Mouse (Mus musculus) left cerebral cortex, postnatal 25 days (tissue): ENCODE measurements around the gene Fanca. TPM values are rescaled to one million over a fixed set of nuclear protein-coding genes. Genes with fewer than 3 reads are reported as not detected.

ENCODE experiments used
- DNase-seq, 2 experiments: peaks; one replicate each; pipeline ENCODE4 v3.0.0; 2022; ENCODE audit warnings: low spot score in 2 of 2, mixed read lengths in 1 of 2
- intact Hi-C: fragments of 180-260 bp; cut with DNase I; formaldehyde crosslinking; loops from one replicate; pipeline ENCODE4 v1.15.1; 2025
- total RNA-seq, 2 experiments: library from RNA; stranded (reverse); gene quantifications; 2 replicates each; pipeline ENCODE4 v1.2.3; 2021

Fanca gene
- 1 to 10 TPM; 3.2 to 3.4 TPM for total RNA-seq

DNA sequence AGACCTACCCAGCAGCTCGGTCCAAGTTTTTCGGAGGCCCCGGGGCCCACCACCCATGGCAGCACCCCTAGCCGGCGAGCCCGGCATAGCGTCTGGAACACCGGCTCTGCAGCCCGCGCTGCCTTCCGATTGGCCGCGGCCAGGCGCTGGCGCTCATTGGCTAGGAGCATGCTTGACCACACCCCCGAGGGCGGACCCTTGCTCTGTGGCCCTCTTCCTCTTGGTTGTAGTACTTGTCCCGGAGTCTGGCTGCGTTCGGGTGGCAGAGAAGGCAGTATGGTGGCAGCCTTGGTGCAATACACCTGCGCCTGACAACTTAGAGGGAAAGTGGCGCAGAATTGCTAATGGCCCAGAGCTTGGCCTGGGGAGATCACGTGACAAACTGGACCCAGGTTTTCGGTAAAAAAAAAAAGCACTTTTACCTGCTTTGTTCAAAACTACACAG lies at the start of gene Fanca:
Gene Fanca (minus strand): TSS at position 110 of the 445 bp plus-strand sequence.
- DNase-seq = peak; percentile 90 to 94
- intact Hi-C loops = loop anchor here (2.0 kb wide), 1 partner anchor 42 kb away; no protein-coding TSS in a partner anchor

DNA sequence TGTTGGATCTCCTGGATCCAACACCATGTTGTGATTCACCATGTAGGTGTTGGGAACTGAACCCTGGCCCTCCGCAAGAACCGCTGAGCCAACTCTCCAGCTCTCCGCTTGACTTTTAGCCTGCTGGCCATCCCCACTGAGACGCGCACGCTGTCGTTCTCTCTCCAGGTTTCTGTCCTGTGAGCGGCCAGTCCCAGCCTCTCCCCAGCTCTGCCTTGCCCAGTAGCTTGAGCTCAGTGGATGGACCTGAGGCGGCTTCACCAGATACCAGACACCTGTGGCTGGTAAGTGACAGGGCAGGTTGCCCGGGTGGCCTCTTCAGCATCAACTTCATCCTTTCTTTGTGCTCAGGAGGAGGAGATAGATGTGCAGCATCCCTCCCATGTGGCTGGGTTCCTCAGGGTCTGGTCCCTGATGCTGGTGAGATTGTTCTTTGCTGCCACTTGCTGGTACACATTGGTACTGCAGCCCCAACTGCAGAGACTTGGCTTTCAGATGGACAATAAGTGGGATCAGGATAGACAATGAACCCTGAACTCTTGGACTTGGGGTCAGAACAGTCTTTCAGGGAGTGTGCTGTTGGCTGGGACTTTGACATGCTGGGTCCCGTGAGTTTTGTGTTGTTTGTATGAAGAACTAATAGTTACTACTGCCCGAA lies 42.8 kb upstream of the Fanca start:
- intact Hi-C loops = loop anchor here (2.0 kb wide), 1 partner anchor 42 kb away; the partner anchor contains the start of gene Fanca
- peak; percentile 85 to 87 for DNase-seq

DNA sequence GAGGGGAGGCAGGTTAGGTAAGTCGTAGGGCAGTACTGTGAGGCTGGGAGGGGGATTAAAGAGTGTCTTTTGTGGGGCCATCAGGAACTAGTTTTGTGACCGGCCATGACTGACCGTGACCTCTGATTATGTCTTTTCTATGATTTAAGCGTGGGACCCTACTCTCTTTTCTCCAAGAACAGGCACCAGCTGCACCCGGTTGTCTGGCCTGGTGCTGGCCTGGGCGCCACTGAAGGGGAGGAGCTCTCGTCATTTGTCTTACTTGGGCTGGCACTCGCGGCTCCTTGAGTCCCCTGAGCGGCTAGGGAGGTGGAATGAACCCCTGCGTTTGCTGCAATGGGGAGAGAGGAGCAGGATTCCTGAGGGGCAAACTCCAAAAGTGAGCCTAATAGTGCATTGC lies 34.8 kb upstream of the Fanca start:
- DNase-seq = no peak
- intact Hi-C loops = loop anchor here (5.0 kb wide), 1 partner anchor 216 kb away; no protein-coding TSS in a partner anchor

DNA sequence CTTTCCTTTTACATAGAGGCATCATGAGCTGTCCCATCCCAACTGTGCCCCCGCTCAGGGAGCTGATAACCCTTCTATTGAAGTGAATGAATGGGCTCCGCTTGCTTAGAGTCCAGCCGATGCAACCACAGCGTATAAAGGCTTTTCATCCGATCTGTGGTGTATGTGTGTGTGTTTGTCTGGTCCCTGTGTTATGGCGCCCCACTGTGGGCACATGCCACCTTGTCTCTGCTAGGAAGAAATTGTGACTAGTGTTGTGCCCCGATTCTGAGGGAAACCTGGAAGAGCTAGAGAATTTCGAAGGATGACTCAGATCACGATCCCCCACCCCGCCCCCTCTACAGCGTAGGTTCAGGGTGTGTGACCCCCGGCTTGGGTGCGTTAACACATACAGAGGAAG lies 34.4 kb upstream of the Fanca start:
- intact Hi-C loops = loop anchor here (5.0 kb wide), 1 partner anchor 215 kb away; no protein-coding TSS in a partner anchor
- DNase-seq = peak in 1 of 2 experiments; percentile 67

- no peak for DNase-seq
- intact Hi-C loops = loop anchor here (5.0 kb wide), 1 partner anchor 215 kb away; no protein-coding TSS in a partner anchor
Observed at GRCm38 (mm10) chr8:123352118-123352517, 33.7 kb upstream of the Fanca start.

DNA sequence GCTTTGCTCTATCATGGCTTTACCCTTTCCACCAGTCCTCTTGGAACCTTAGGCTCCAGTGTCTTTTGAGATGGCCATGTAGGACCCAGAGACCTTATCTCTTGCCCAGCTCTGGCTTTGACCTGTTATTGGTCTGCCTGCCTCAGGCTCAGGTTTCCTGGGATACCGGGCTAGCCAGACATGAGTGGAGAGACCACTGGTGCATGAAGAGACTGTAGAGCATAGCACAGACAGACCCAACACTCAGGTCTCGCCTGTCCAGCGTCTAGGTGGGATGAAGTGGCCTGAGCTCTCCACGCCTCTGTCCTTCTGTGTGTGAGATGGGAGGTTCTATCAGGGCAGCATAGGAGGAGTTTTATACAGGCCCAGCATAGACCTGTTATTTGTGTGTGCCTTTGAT lies 30.7 kb upstream of the Fanca start:
- no peak for DNase-seq
- intact Hi-C loops = no loop called here

- DNase-seq = no peak
- intact Hi-C loops = no loop called here
Observed at GRCm38 (mm10) chr8:123348237-123348843, 30.0 kb upstream of the Fanca start.

GRCm38 (mm10) chr8:123347293-123347692 lies 28.9 kb upstream of the Fanca start:
- intact Hi-C loops = no loop called here
- no peak for DNase-seq

DNA sequence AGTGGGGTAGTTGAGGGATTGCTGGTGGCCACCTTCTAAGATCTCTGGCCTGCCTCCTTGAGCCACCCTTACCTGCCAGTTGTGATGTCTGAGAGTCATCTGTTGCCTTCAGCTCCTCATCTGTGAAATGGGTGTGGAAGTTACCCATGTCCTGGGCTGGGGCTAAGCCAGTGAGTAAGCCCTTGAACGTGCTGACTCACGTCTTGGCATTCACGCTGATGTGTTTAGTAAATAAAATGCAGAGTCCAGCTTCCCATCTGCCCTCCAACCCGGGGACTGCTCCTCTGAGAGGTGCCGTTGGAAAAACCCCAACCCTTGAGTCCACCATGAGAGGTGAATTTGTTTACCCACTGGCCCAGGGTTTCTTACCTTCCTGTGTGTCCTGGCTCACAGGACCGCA lies 27.5 kb upstream of the Fanca start:
- intact Hi-C loops = no loop called here
- DNase-seq = no peak

DNA sequence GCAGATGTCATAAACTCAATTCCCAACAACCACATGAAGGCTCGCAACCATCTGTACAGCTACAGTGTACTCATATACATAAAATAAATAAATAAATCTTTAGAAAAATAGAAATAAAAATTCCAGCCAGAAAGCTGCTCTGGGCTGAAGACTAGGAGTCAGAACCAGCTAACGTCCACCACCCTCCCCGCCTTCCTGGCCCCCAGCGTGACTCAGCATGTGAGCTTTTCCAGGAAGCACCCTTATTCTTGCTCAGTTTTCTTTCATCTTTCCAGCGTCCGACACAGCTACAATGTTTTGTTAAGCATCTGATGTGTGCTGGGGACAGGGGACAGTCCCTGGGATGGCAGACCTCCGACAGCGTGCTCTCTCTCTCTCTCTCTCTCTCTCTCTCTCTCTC lies 26.8 kb upstream of the Fanca start:
- intact Hi-C loops = no loop called here
- DNase-seq = no peak

- intact Hi-C loops = no loop called here
- DNase-seq = no peak
Observed at GRCm38 (mm10) chr8:123343422-123343821, 25.0 kb upstream of the Fanca start.

- intact Hi-C loops = no loop called here
- DNase-seq = no peak
Observed at GRCm38 (mm10) chr8:123342911-123343310, 24.5 kb upstream of the Fanca start.

DNA sequence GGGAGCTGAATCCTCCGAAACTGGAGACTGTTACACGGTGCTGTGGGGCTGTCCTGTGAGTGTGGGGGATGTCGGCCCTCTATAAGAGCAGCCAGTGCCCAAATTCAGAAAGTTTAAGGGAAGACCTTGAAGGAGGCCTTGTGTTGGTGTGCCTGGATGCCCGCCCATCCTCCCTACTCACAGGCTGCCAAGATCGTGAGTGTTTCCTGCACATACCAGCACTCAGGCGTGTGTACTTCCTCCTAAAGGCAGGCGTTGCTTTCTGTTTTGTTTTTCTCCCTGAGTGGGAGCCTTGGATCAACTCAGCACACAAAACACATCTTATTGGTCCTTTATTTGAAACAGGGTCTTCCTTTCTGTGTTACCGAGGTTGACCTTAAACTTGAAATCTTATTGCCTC lies 23.9 kb upstream of the Fanca start:
- DNase-seq = peak in 1 of 2 experiments; percentile 37
- intact Hi-C loops = no loop called here

DNA sequence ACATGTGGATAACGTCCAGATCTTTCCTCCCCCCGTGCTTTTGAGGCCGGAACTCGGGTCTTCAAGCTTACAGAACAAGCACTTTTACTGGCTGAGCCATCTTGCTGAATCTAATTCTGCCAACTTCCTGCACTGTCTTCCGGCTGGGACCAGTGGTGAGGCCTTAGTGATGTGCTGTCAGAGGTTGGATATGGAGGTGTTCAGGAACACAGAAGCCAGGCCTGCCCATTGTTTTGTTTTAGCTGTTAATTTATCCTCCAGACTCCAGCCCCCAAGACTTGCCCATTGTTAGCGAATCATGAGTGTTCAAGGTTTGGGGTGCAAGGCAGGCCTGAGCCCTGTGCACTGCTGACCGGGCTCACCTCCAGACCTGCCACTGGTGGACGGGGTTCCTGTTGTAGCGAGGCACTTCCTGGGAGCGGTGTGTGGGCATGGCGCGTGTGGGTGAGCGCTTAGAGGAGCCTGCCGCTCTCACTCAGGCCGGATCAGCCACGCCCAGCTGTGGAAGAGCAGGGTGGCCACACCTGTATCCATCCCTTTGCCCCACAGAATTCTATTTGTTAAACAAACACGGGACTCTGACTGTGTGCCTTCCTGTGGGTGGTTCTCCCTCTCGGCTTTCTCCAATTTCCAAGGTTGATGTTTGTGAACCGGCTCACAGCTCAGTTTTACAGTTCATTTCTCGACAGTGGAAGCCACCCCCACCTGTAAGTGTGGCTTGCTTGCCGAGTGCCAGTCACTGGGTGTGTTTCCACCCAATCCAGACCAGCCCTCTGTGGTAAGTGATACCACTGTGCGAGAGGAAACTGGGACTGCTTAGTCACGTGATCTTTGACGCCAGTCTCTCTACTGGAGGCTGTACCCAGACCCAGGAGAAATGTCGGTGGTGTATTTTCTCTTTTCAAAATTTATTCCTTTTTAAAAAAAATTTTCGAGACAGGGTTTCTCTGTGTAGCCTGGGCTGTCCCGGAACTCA lies 23.0 kb upstream of the Fanca start:
- DNase-seq = no peak
- intact Hi-C loops = no loop called here

DNA sequence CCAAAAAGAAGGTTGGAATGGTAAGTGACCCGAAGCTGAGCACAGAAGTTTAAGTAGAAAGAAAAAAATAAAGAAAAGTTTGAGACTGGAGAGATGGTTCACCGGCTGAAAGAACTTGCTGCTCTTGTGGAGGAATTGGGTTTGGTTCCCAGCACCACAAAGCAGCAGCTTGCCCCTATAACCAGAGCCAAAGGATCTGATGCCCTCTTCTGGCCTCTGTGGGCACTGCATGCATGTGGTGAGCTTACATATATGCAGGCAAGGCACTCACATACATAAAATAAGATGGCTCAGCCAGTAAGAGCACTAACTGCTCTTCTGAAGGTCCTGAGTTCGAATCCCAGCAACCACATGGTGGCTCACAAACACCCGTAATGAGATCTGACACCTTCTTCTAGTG lies 21.7 kb upstream of the Fanca start:
- DNase-seq = no peak
- intact Hi-C loops = no loop called here

DNA sequence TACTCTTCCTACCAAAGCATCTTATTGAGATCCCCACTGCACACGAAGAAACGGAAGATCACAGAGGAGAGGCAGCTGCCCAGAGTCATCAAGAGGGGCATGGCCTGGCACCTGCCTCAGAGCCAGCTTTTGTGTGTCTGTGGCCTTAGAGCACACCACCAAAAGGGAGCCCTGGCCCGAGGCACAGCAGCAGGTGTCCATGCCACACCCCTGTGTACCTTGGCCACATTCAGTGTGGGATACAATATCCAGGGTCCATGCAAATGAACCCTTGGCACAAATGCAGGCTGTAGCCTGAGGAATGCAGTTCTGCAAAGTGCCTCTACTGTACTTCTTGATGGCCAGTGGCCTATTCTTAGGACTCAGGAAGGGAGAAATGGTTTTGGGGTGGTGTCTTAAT lies 19.1 kb upstream of the Fanca start:
- no peak for DNase-seq

GRCm38 (mm10) chr8:123334467-123334866 lies 16.1 kb upstream of the Fanca start:
- intact Hi-C loops = no loop called here
- DNase-seq = no peak

More for the DNA sequence above, 19.1 kb upstream of the Fanca start:
- intact Hi-C loops = no loop called here

DNA sequence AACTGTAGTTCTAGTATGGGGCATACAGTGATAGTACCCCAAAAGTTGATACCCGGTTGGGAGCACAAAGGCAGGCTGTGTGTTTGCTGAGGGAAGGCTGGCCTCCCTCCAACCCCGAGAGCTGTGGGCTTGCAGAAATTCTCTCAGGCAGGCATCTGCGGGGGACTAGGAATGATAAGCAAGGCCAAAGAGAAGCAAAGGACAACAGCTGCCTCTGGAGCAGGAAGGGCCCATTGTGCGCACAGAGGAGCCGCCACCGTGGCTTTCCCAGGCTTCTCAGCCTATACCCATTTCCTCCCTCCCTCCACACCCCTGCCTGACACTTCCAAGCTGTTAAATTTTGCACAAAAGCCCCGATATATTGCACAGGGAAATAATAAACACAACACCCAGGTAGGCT lies 15.5 kb upstream of the Fanca start:
- intact Hi-C loops = no loop called here
- DNase-seq = peak in 1 of 2 experiments; percentile 42

- intact Hi-C loops = no loop called here
- DNase-seq = peak in 1 of 2 experiments; percentile 9
Observed at GRCm38 (mm10) chr8:123333091-123333587, 14.8 kb upstream of the Fanca start.
